Mouse (Mus musculus): ENCODE measurements around the gene Vps13a. TPM values are rescaled to one million over a fixed set of nuclear protein-coding genes. Genes with fewer than 3 reads are reported as not detected.
"Not testable (repeated sequence)": the region's sequence is repeated elsewhere in the genome, so short reads cannot be mapped to it uniquely, and the experiment has no call there.

Vps13a gene
- total RNA-seq (2021) = 10 to 100 TPM; 65.5 to 75.3 TPM
- long read RNA-seq, partial matches to known transcripts = 4 of 7 reads
- long read RNA-seq, other reads (novel, unspliced or antisense) = 3 of 7 reads

- peak; percentile 84 to 90 for DNase-seq (ENCODE audit: low spot score in 2 of 2)
These were observed at the start of gene Vps13a for GRCm38 (mm10) chr19:16780790-16781384. TSS of gene Vps13a (minus strand) at chr19:16780933.

- no peak for DNase-seq (ENCODE audit: low spot score in 2 of 2)
These were observed 46.9 kb upstream of the Vps13a start for GRCm38 (mm10) chr19:16827657-16828056.

GRCm38 (mm10) chr19:16825228-16825627, 44.5 kb upstream of the Vps13a start:
- DNase-seq (ENCODE audit: low spot score in 2 of 2) = no peak

GRCm38 (mm10) chr19:16814848-16815247, 34.1 kb upstream of the Vps13a start:
- DNase-seq (ENCODE audit: low spot score in 2 of 2) = no peak

GRCm38 (mm10) chr19:16813306-16813705, 32.6 kb upstream of the Vps13a start:
- DNase-seq (ENCODE audit: low spot score in 2 of 2) = no peak

- no peak for DNase-seq (ENCODE audit: low spot score in 2 of 2)
These were observed 31.4 kb upstream of the Vps13a start for GRCm38 (mm10) chr19:16812072-16812608.

GRCm38 (mm10) chr19:16805102-16805501, 24.4 kb upstream of the Vps13a start:
- no peak for DNase-seq (ENCODE audit: low spot score in 2 of 2)

- no peak for DNase-seq (ENCODE audit: low spot score in 2 of 2)
These were observed 23.8 kb upstream of the Vps13a start for GRCm38 (mm10) chr19:16804578-16804977.

- DNase-seq (ENCODE audit: low spot score in 2 of 2) = peak in 1 of 2 experiments; percentile 63
These were observed 22.0 kb upstream of the Vps13a start for GRCm38 (mm10) chr19:16802707-16803106.

GRCm38 (mm10) chr19:16802123-16802522, 21.4 kb upstream of the Vps13a start:
- no peak for DNase-seq (ENCODE audit: low spot score in 2 of 2)

GRCm38 (mm10) chr19:16797923-16798322, 17.2 kb upstream of the Vps13a start:
- no peak for DNase-seq (ENCODE audit: low spot score in 2 of 2)

GRCm38 (mm10) chr19:16794486-16794885, 13.8 kb upstream of the Vps13a start:
- not testable (repeated sequence) for DNase-seq (ENCODE audit: low spot score in 2 of 2)

GRCm38 (mm10) chr19:16789930-16790329, 9.2 kb upstream of the Vps13a start:
- DNase-seq (ENCODE audit: low spot score in 2 of 2) = no peak

- no peak for DNase-seq (ENCODE audit: low spot score in 2 of 2)
These were observed 4.1 kb upstream of the Vps13a start for GRCm38 (mm10) chr19:16784879-16785278.

GRCm38 (mm10) chr19:16781406-16782019, 780 bp upstream of the Vps13a start:
- DNase-seq (ENCODE audit: low spot score in 2 of 2) = no peak

- peak; percentile 18 to 31 for DNase-seq (ENCODE audit: low spot score in 2 of 2)
These were observed 416 bp downstream of the Vps13a start for GRCm38 (mm10) chr19:16780251-16780783.

GRCm38 (mm10) chr19:16779786-16780185, 947 bp downstream of the Vps13a start:
- DNase-seq (ENCODE audit: low spot score in 2 of 2) = no peak

- no peak for DNase-seq (ENCODE audit: low spot score in 2 of 2)
These were observed 1.5 kb downstream of the Vps13a start for GRCm38 (mm10) chr19:16779281-16779680.

GRCm38 (mm10) chr19:16778578-16778977, 2.2 kb downstream of the Vps13a start:
- DNase-seq (ENCODE audit: low spot score in 2 of 2) = no peak

- DNase-seq (ENCODE audit: low spot score in 2 of 2) = no peak
These were observed 2.8 kb downstream of the Vps13a start for GRCm38 (mm10) chr19:16777901-16778300.

GRCm38 (mm10) chr19:16777391-16777790, 3.3 kb downstream of the Vps13a start:
- DNase-seq (ENCODE audit: low spot score in 2 of 2) = not testable (repeated sequence)

All from layer of hippocampus, adult 18-20 months (tissue).